Mouse (Mus musculus) layer of hippocampus, postnatal 25 days (tissue): Measurements from ENCODE around the gene Ap4s1. TPM values are rescaled to one million over a fixed set of nuclear protein-coding genes. Genes with fewer than 3 reads are reported as not detected.
A peak's percentile ranks its signal among the peaks of the same experiment; 100 is the strongest.
"Not testable (repeated sequence)": the region's sequence is repeated elsewhere in the genome, so short reads cannot be mapped to it uniquely, and the experiment has no call there.

Source experiments
- DNase-seq, 2 experiments: peaks; one replicate each; pipeline ENCODE4 v3.0.0; 2022; ENCODE audit warnings: mixed read lengths in 2 of 2, low spot score in 1 of 2; ENCODE audit errors: extremely low spot score in 1 of 2
- total RNA-seq, 2 experiments: library from RNA; stranded (reverse); gene quantifications; 2 replicates each; pipeline ENCODE4 v1.2.3; 2021

The Ap4s1 gene
- 10 to 100 TPM; 47.6 to 49.0 TPM for total RNA-seq

GRCm38 (mm10) chr12:51690893-51691844 lies at the start of gene Ap4s1:
Gene Ap4s1 (plus strand): TSS chr12:51691033.
- DNase-seq, result peak; percentile 62 to 67

DNA sequence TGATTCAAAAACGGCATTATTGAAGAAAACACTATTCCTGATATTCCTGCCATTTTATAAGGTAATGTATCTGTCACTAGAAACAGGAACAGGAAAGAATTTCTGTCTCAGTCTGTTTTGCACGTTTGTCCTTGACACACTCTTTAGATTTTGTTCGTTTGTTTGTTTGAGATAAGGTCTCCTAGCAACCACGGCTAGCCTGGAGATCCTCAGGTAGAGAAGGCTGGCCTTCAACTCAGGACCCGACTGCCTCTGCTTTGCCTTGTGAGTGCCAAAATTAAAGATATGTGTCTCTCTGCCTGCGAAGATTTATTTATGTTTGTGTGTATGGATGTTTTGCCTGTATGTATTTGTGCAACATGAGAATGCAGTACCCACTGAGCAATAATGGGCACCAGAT lies 49.0 kb upstream of the Ap4s1 start:
- no peak for DNase-seq

DNA sequence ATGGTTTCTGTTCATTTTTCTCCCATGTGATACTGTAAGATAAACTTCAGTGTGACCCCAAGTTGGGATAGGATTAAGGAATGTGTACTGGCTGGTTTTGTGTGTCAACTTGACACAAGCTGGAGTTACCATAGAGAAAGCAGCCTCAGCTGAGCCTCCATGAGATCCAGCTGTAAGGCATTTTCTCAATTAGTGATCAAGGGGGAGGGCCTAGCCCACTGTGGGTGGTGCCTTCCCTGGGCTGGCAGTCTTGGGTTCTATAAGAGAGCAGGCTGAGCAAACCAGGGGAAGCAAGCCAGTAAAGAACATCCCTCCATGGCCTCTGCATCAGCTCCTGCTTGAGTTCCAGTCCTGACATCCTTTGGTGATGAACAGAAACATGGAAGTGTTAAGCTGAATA lies 41.4 kb upstream of the Ap4s1 start:
- DNase-seq, result not testable (repeated sequence)

- DNase-seq, result no peak
These were observed 34.8 kb upstream of the Ap4s1 start for GRCm38 (mm10) chr12:51655944-51656465.

GRCm38 (mm10) chr12:51663011-51663410 lies 27.8 kb upstream of the Ap4s1 start:
- DNase-seq, result no peak

GRCm38 (mm10) chr12:51663908-51664307 lies 26.9 kb upstream of the Ap4s1 start:
- no peak for DNase-seq

GRCm38 (mm10) chr12:51666708-51667430 lies 24.0 kb upstream of the Ap4s1 start:
- no peak for DNase-seq

GRCm38 (mm10) chr12:51671231-51671891 lies 19.5 kb upstream of the Ap4s1 start:
- no peak for DNase-seq

- DNase-seq, result no peak
These were observed 17.6 kb upstream of the Ap4s1 start for GRCm38 (mm10) chr12:51673270-51673669.

DNA sequence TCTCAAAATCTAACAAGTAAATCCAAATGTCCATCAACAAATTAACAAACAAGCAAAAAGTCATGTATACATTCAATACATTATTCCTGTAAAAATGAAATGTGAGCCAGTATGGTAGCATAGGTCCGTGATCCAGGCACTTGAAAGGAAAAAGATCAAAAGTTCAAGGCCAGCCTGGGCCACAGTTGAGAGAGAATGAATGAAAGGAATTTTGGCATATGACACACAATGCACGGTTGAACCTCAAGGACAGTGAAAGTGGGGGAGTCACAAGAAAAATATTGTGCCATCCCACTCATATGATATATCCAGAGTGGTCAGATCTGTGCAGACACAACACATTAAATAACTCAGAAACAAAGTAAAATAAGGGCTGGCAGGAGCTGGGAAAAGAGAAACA lies 14.4 kb upstream of the Ap4s1 start:
- DNase-seq, result no peak

DNA sequence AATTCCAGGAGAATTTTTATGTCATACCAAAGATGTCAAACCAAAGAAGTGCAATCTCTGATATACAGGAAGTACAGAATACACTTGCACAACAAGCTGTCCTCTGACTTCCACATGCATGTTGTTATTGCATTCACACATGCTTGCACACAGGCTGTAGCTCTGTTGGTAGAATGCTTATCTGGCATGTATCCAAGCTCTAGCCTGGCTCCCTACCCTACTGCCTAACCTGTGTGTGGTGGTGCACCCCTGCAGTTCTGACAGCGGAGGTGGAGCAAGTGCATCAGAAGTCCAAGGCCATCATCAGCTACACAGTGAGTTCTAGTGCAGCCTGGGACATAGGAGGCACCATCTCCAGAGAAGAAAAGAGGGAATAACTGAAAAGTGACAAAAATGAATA lies 12.0 kb upstream of the Ap4s1 start:
- no peak for DNase-seq

GRCm38 (mm10) chr12:51688546-51688945 lies 2.3 kb upstream of the Ap4s1 start:
- no peak for DNase-seq

DNA sequence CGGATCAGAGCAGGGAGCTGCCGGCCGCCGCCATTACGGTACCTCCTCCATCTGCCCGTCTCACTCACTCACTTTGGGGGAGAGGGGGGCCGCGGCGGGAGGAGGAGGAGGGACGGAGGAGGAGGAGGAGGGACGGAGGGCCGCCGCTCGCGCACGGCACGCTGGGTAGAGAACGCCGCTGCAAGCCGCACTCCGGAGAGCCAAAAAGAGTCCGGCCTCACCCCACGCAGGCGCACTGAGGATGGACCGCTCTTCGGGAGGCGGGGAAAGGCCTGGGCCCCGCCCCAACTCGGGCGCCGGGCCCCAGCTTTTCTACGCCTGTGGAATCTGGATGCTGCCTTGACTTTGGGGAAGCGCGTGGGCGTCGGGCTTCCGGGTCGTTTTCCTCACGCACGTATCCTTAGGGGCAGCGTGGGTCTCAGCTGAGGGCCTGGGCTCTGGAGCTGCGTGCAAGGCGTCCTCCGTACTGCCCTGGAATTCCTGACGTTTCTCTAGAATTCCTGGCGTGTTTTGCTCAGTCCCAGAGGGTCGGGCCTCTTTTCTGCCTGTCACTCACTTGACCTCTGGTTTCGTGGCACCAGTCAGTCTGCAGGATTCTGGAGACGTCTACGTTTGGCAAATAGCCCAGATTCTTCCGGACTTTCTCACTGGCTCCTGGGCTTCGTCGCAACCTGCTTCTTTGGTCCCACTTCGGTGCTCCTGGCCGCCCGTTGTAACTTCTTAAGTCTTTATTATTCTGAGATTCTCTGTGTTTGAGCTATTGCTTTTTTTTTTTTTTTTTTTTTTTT lies 1.2 kb downstream of the Ap4s1 start, which contains the start of gene Strn3:
TSS of gene Strn3 (minus strand) at position 53 of the 788 bp plus-strand sequence.
- DNase-seq, result peak; percentile 83 to 92

GRCm38 (mm10) chr12:51692870-51693269 lies 2.0 kb downstream of the Ap4s1 start:
- DNase-seq, result not testable (repeated sequence)

DNA sequence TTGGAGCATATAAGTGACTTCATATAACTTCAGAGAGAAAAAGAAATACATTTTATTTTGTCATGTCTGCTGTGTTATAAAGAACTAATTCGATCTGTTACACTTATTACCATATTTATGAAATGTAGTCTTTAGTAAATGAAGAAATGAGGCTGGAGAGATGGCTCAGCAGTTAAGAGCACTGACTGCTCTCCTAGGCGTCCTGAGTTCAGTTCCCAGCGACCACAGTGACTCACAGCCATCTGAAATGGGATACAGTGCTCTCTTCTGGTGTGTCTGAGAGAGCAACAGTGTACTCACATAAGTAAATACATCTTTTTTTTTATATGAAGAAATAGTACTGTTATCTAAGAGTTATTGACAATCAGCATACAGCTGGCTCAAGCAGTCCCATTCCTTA lies 2.6 kb downstream of the Ap4s1 start:
- no peak for DNase-seq

GRCm38 (mm10) chr12:51694096-51694495 lies 3.3 kb downstream of the Ap4s1 start:
- DNase-seq, result no peak

- DNase-seq, result no peak
These were observed 4.1 kb downstream of the Ap4s1 start for GRCm38 (mm10) chr12:51694966-51695365.

DNA sequence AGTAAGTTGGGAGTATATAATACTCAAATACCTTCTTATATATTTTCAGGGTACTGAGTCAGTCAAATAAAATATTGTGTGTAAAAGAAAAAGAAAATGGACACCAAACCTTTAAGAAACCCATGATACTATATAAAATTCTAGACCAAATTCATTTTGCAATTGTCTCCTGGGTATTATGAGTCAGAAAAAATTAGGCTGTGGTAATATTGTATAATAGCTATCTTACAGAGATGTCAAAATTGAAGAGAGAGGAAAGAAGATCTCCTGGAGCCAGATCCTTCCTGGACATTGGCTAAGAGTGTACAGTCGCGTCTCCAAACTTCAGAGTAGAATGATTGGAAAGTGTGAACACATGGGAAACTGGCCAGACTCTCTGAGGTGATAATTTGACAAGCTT lies 5.3 kb downstream of the Ap4s1 start:
- no peak for DNase-seq

DNA sequence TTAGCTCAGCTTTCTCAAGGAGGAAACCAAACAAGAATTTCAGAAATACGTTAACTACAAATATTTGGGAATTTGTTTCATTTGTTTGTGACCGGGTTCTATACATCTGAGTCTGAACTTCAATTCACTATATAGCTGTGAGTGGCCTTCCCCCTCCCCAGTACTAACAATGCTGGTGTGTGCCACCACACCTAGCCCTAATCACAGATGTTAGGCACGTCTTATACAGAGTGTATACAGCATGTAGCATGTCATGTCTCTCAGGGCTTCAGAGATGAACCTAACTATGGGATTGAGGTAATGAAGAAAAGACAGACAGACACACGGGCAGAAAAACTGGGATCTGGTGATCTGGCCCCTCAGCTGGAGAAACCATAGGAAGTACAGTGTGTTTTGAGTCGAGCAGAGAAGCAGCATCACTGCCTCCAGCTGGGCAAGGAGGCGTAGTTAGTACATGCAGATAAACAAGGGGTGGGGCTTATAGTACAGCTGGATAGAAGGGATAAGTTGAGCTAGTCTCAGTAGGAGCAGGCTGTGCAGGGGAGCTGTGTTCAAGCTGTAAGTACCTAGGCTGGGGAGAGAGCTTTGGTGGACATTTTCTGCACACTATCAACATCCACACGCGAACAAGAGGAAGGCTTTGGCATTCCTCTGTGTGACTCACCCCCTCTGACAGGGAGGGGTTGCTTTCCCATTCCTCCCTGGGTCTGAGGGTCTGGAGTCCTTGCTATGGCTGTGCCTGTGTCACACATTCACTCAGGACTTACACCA lies 9.0 kb downstream of the Ap4s1 start:
- DNase-seq, result no peak
